Mouse (Mus musculus) CH12.LX (cell line): ENCODE results near the gene Ralgapb. TPM values are rescaled to one million over a fixed set of nuclear protein-coding genes. Genes with fewer than 3 reads are reported as not detected.
A peak's percentile ranks its signal among the peaks of the same experiment; 100 is the strongest.

Experiments
- DNase-seq: peaks from one replicate; pipeline ENCODE4 v3.0.0-alpha.2; 2013; ENCODE audit errors: extremely low read depth
- H3K27ac ChIP-seq: 2 replicates; pipeline ENCODE4 v1.5.1; 2012; ENCODE audit warnings: low read depth, mild to moderate bottlenecking, control low read depth, moderate library complexity; ENCODE audit not compliant: insufficient read depth
- H3K27me3 ChIP-seq: replicated peaks from 2 replicates; pipeline ENCODE3; 2012; ENCODE audit warnings: inconsistent platforms
- H3K36me3 ChIP-seq, 2 experiments: replicated peaks in 1 of 2; 2 replicates each; pipeline versions ENCODE3 to v1.6.1; 2012; ENCODE audit warnings: inconsistent platforms in 1 of 2, low read length in 1 of 2, mild to moderate bottlenecking in 1 of 2, mixed read lengths in 1 of 2, moderate library complexity in 1 of 2; ENCODE audit not compliant: control insufficient read depth in 1 of 2, insufficient read depth in 1 of 2
- H3K4me1 ChIP-seq, 2 experiments: 2 replicates each; pipeline ENCODE4 v1.6.1; 2012; ENCODE audit warnings: inconsistent platforms in 1 of 2, moderate library complexity in 1 of 2; ENCODE audit not compliant: insufficient read depth in 2 of 2, control insufficient read depth in 1 of 2
- H3K4me2 ChIP-seq: 2 replicates; pipeline ENCODE4 v1.6.1; 2012; ENCODE audit warnings: low read depth, mild to moderate bottlenecking, control low read depth; ENCODE audit not compliant: poor library complexity, insufficient read depth, severe bottlenecking
- H3K4me3 ChIP-seq, 3 experiments: fragments of 150-350 bp in 1 of 3; sonication (generic) in 1 of 3; replicated peaks in 1 of 3; 2 replicates each; pipeline versions ENCODE3 to v1.5.1; 2011 to 2012; ENCODE audit warnings: low read depth in 2 of 3, low read length in 2 of 3, mild to moderate bottlenecking in 2 of 3, moderate library complexity in 2 of 3, control low read depth in 1 of 3, improper control_type of control experiment in 1 of 3, inconsistent platforms in 1 of 3, mixed read lengths in 1 of 3; ENCODE audit not compliant: poor library complexity in 1 of 3
- H3K79me2 ChIP-seq: replicated peaks from 2 replicates; pipeline ENCODE4 v1.6.1; 2012; ENCODE audit warnings: mild to moderate bottlenecking, moderate library complexity; ENCODE audit not compliant: control insufficient read depth, poor library complexity, insufficient read depth, severe bottlenecking; ENCODE audit errors: extremely low read depth
- H3K9ac ChIP-seq: 2 replicates; pipeline ENCODE4 v1.6.1; 2012; ENCODE audit warnings: low read depth, mild to moderate bottlenecking, control low read depth, moderate library complexity; ENCODE audit not compliant: insufficient read depth
- H3K9me3 ChIP-seq: replicated peaks from 2 replicates; pipeline ENCODE3; 2012; ENCODE audit warnings: low read length, inconsistent platforms, mixed read lengths
- CHD1 ChIP-seq: IDR thresholded peaks from 2 replicates; pipeline ENCODE4 v1.6.1; 2012; ENCODE audit warnings: low read depth, low read length, improper control_type of control experiment, inconsistent platforms
- CTCF ChIP-seq, 2 experiments: IDR thresholded peaks in 1 of 2; conservative IDR thresholded peaks in 1 of 2; 2 replicates each; pipeline ENCODE4 v1.5.1; 2011 to 2012; ENCODE audit warnings: low read depth in 2 of 2, low read length in 2 of 2, improper control_type of control experiment in 1 of 2, inconsistent platforms in 1 of 2, mild to moderate bottlenecking in 1 of 2, moderate library complexity in 1 of 2
- E2F4 ChIP-seq: IDR thresholded peaks from 2 replicates; pipeline ENCODE4 v1.6.1; 2011; ENCODE audit warnings: low read depth, low read length, improper control_type of control experiment; ENCODE audit not compliant: insufficient replicate concordance
- ELF1 ChIP-seq: IDR thresholded peaks from 2 replicates; pipeline ENCODE4 v1.6.1; 2014; ENCODE audit warnings: low read depth, mild to moderate bottlenecking, inconsistent platforms, low read length, improper control_type of control experiment
- EP300 ChIP-seq: IDR thresholded peaks from 2 replicates; pipeline ENCODE4 v1.6.1; 2011; ENCODE audit warnings: low read length, improper control_type of control experiment
- JUN ChIP-seq: IDR thresholded peaks from 2 replicates; pipeline ENCODE4 v1.6.1; 2011; ENCODE audit warnings: low read depth, mild to moderate bottlenecking, low read length, improper control_type of control experiment, moderate library complexity; ENCODE audit not compliant: insufficient read depth
- KAT2A ChIP-seq: IDR thresholded peaks from 2 replicates; pipeline ENCODE4 v1.6.1; 2012; ENCODE audit warnings: low read length, improper control_type of control experiment, inconsistent platforms; ENCODE audit not compliant: insufficient replicate concordance
- MAFK ChIP-seq: IDR thresholded peaks from 2 replicates; pipeline ENCODE4 v1.6.1; 2011; ENCODE audit warnings: low read length, improper control_type of control experiment; ENCODE audit not compliant: insufficient replicate concordance
- MAX ChIP-seq: IDR thresholded peaks from 2 replicates; pipeline ENCODE4 v1.6.1; 2011; ENCODE audit warnings: low read length, improper control_type of control experiment
- MAZ ChIP-seq: IDR thresholded peaks from 2 replicates; pipeline ENCODE4 v1.6.1; 2012; ENCODE audit warnings: low read depth, mild to moderate bottlenecking, inconsistent platforms, low read length, improper control_type of control experiment, moderate library complexity
- MEF2A ChIP-seq: IDR thresholded peaks from 2 replicates; pipeline ENCODE4 v1.6.1; 2014; ENCODE audit warnings: low read depth, mild to moderate bottlenecking, inconsistent platforms, low read length, improper control_type of control experiment, borderline replicate concordance
- NELFE ChIP-seq: IDR thresholded peaks from 2 replicates; pipeline ENCODE4 v1.6.1; 2011; ENCODE audit warnings: low read depth, low read length, improper control_type of control experiment
- NRF1 ChIP-seq: IDR thresholded peaks from 2 replicates; pipeline ENCODE4 v1.6.1; 2014; ENCODE audit warnings: low read depth, mild to moderate bottlenecking, inconsistent platforms, low read length, improper control_type of control experiment, moderate library complexity
- POLR2A ChIP-seq: IDR thresholded peaks from 2 replicates; pipeline ENCODE4 v1.6.1; 2011; ENCODE audit warnings: low read depth, mild to moderate bottlenecking, improper control_type of control experiment, low read length
- POLR2AphosphoS2 ChIP-seq: IDR thresholded peaks from 2 replicates; pipeline ENCODE4 v1.6.1; 2011; ENCODE audit warnings: low read depth, low read length, improper control_type of control experiment
- RAD21 ChIP-seq: IDR thresholded peaks from 2 replicates; pipeline ENCODE4 v1.6.1; 2011; ENCODE audit warnings: low read depth, mild to moderate bottlenecking, low read length, improper control_type of control experiment, moderate library complexity
- RCOR1 ChIP-seq: conservative IDR thresholded peaks from 2 replicates; pipeline ENCODE4 v1.6.1; 2012; ENCODE audit warnings: low read depth, mild to moderate bottlenecking, inconsistent platforms, low read length, improper control_type of control experiment
- SMC3 ChIP-seq: IDR thresholded peaks from 2 replicates; pipeline ENCODE4 v1.6.1; 2011; ENCODE audit warnings: low read depth, low read length, improper control_type of control experiment
- TBP ChIP-seq: conservative IDR thresholded peaks from 2 replicates; pipeline ENCODE4 v1.6.1; 2011; ENCODE audit warnings: low read depth, low read length, improper control_type of control experiment
- TCF12 ChIP-seq: IDR thresholded peaks from 2 replicates; pipeline ENCODE4 v1.6.1; 2014; ENCODE audit warnings: low read depth, mild to moderate bottlenecking, inconsistent platforms, low read length, improper control_type of control experiment
- ZC3H11A ChIP-seq: IDR thresholded peaks from 2 replicates; pipeline ENCODE4 v1.6.1; 2012; ENCODE audit warnings: low read depth, mild to moderate bottlenecking, inconsistent platforms, low read length, improper control_type of control experiment
- ZKSCAN1 ChIP-seq: IDR thresholded peaks from 2 replicates; pipeline ENCODE4 v1.6.1; 2012; ENCODE audit warnings: low read depth, inconsistent platforms, low read length, improper control_type of control experiment, borderline replicate concordance
- ZMIZ1 ChIP-seq: IDR thresholded peaks from 2 replicates; pipeline ENCODE4 v1.6.1; 2012; ENCODE audit warnings: low read depth, mild to moderate bottlenecking, inconsistent platforms, low read length, improper control_type of control experiment
- ZNF384 ChIP-seq: IDR thresholded peaks from 2 replicates; pipeline ENCODE4 v1.6.1; 2012; ENCODE audit warnings: low read depth, low read length, improper control_type of control experiment, inconsistent platforms
- dilution Hi-C: fragments of 300-500 bp; cut with MboI; formaldehyde crosslinking; loops from 2 replicates; pipeline ENCODE4 v1.14.3; 2020; ENCODE audit warnings: low sequenced_read_pairs; ENCODE audit not compliant: extremely low pct_unique_long_range_greater_than_20kb, extremely low pct_ligation_motif_present
- in situ Hi-C: fragments of 300-500 bp; cut with MboI; formaldehyde crosslinking; loops from 3 replicates; pipeline ENCODE4 v1.14.3; 2019; ENCODE audit warnings: low sequenced_read_pairs, low pct_ligation_motif_present, low pct_unique_long_range_greater_than_20kb, mixed read lengths
- polyA plus RNA-seq: library from polyadenylated mRNA; unstranded; fragments of >175 nt; gene quantifications from 2 replicates; pipeline ENCODE4 v1.2.1, GENCODE M21; 2012; ENCODE audit warnings: low read depth; ENCODE audit not compliant: insufficient read length
- total RNA-seq, 2 experiments: library from RNA; depleted of rRNA; stranded (reverse); fragments of 300-350 nt in 1 of 2; fragments of >200 nt in 1 of 2; gene quantifications; 2 replicates each; pipeline ENCODE4 v1.2.3; 2012 to 2014

Ralgapb gene
- total and polyA plus RNA-seq, 3 experiments = 10.7 to 18.4 (median 12.9) TPM

DNA sequence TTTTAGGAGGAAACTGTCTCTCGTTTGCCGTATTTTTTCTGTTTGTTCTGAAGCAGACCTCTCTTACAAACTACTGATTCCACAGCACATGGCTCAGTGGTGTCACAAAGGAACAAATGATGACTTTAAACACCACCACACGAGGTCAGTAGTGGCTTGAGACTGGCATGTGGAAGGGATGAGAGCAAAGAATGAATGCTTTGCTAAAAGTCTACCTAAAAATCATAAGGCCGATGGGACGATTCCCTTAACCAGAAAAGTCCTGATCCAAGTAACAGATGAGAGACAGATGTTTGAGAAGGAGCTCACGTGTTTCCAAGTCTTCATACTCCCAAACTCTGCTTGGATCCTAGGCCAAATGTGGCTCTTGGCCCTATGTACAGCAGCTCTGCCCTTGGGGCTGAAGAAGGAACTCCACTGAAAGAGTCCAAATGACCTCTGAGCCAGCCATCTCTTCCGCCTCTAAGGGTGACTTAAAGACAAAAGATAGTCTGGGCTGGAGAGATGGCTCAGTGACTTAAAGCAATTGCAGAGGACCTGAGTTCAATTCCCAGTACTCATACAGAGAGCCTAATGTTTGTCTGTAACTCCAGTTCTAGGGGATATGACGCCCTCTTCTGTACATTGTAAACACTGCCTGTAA lies 47.8 kb upstream of the Ralgapb start:
- Histone ChIP-seq H3K9ac (peak overlapping the region; percentile 61), H3K79me2 (peaks cover 38% of the 10 kb centered on the region), H3K27me3 (no peaks in the 10 kb centered on the region), H3K9me3 (no peaks in the 10 kb centered on the region), H3K36me3 (peaks cover 36 to 39% of the 10 kb centered on the region in 2 experiments), H3K4me1 (peaks cover 13 to 35% of the 10 kb centered on the region in 2 experiments), H3K27ac (peak overlapping the region; percentile 75), H3K4me3 (peak overlapping the region in 1 of 3 experiments; percentile 98), H3K4me2 (peak overlapping the region; percentile 49)
- peak; percentile 11; the same call in 1 of the 2 replicates for TF ChIP-seq TBP
- TF ChIP-seq SMC3 = peak; percentile 14; the same call in 1 of the 2 replicates
- peak; percentile 41 to 44; a peak in 3 of 4 replicates for TF ChIP-seq CTCF (conservative IDR thresholded peaks at IDR 0.05 in 1 of 2, IDR thresholded peaks at IDR 0.05 in 1 of 2; ENCODE audit: low read depth in 2 of 2, low read length in 2 of 2)
- TF ChIP-seq NELFE = 0 out of 2 replicates have a peak, but pooled peaks have one; percentile 10
- TF ChIP-seq NRF1 = no peak
- 0 out of 2 replicates have a peak, but pooled peaks have one; percentile 1 for TF ChIP-seq MAFK
- TF ChIP-seq RAD21 = peak; percentile 49
- TF ChIP-seq MAZ = peak; percentile 36
- no peak for TF ChIP-seq EP300
- no peak for TF ChIP-seq POLR2A
- in situ Hi-C loops (loop anchor here (25.0 kb wide), 1 partner anchor 276 kb away; no protein-coding TSS in a partner anchor), dilution Hi-C loops (no loop called here)
- DNase-seq = peak; percentile 57

GRCm38 (mm10) chr2:158364175-158364574 lies 45.5 kb upstream of the Ralgapb start:
- H3K27ac ChIP-seq = no peak overlapping the region
- no peak overlapping the region for H3K4me3 ChIP-seq
- TF ChIP-seq ZMIZ1 = no peak
- TF ChIP-seq CHD1 = no peak
- TF ChIP-seq E2F4 = no peak
- no peak for TF ChIP-seq TBP
- TF ChIP-seq MAFK = no peak
- TF ChIP-seq POLR2A = no peak
- TF ChIP-seq ZC3H11A = no peak
- TF ChIP-seq ELF1 = no peak
- TF ChIP-seq ZKSCAN1 = no peak
- TF ChIP-seq TCF12 = no peak
- TF ChIP-seq POLR2AphosphoS2 = no peak
- TF ChIP-seq CTCF (conservative IDR thresholded peaks at IDR 0.05 in 1 of 2, IDR thresholded peaks at IDR 0.05 in 1 of 2; ENCODE audit: low read depth in 2 of 2, low read length in 2 of 2) = no peak
- no peak for TF ChIP-seq NRF1
- no peak for TF ChIP-seq KAT2A
- TF ChIP-seq RAD21 = no peak
- no peak for TF ChIP-seq MEF2A
- no peak for TF ChIP-seq JUN
- TF ChIP-seq RCOR1 = no peak
- TF ChIP-seq MAX = no peak
- TF ChIP-seq ZNF384 = no peak
- H3K4me1 ChIP-seq = peaks cover 3 to 11% of the 10 kb centered on the region in 2 experiments
- in situ Hi-C loops = loop anchor here (25.0 kb wide), 1 partner anchor 273 kb away; no protein-coding TSS in a partner anchor
- no peak for DNase-seq
- H3K9ac ChIP-seq = no peak overlapping the region
- H3K4me2 ChIP-seq = no peak overlapping the region
- dilution Hi-C loops = no loop called here
- H3K9me3 ChIP-seq = no peaks in the 10 kb centered on the region
- peaks cover 22% of the 10 kb centered on the region for H3K79me2 ChIP-seq
- H3K36me3 ChIP-seq = peaks cover 12 to 15% of the 10 kb centered on the region in 2 experiments
- H3K27me3 ChIP-seq = no peaks in the 10 kb centered on the region
